Mouse (Mus musculus) monocyte, adult 5-6 weeks (primary cell): ENCODE data around the gene H2-Q4. TPM values are rescaled to one million over a fixed set of nuclear protein-coding genes. Genes with fewer than 3 reads are reported as not detected.
A peak's percentile ranks its signal among the peaks of the same experiment; 100 is the strongest.
"Not testable (repeated sequence)": the region's sequence is repeated elsewhere in the genome, so short reads cannot be mapped to it uniquely, and the experiment has no call there.

Experiments
- ATAC-seq: fragments of 153-309, 156-312 bp; replicated peaks from 2 replicates; pipeline ENCODE4 v1.8.0; 2017; ENCODE audit warnings: mild to moderate bottlenecking; ENCODE audit not compliant: low TSS enrichment, insufficient number of reproducible peaks, severe bottlenecking, poor library complexity, low FRiP score
- total RNA-seq: library from RNA; stranded (forward); fragments of 200-1000, 200-491, 200-594 nt; gene quantifications from 3 replicates; pipeline ENCODE4 v1.2.3, GENCODE M21; 2017

H2-Q4 gene
- total RNA-seq, 1 experiment from 2014 or later = 177 TPM

DNA sequence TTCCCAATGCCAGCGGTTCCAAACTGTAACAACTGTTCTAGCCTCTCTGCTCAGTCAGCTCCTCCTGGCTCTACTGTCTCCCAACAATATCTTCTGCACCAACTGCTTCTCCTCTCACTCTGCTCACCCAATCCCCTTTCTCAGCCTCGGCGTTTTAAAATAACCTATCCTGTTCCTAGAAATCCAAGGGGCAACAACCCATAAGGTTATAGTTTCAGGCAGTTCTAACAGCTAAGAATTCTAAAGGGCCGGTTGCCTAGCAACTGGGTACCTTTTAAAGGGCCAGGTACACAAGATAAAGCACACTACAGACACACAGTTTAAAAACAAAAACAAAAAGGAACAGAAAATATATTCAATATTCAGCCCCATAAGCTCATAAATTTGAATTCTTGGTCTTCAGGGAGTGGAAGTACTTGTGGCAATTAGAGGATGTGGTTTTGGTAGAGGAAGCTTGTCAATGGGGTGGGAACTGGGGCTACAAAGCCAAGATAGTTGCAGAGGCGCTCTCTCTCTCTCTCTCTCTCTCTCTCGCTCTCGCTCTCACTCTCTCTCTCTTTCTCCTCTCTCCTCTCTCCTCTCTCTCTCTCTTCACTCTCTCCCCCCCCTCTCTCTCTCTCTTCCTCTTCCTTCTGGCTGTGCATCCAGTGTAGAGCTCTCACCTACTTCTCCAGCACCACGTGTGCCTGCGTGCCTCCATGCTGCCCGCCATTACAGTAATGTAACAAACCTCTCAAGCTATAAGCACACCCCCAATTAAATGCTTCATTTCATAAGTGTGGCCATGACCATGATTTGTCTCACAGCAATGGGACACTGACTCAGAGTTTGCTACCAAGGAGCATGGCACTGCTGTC, 36.1 kb downstream of the H2-Q4 start:
- peak; percentile 78 for ATAC-seq

DNA sequence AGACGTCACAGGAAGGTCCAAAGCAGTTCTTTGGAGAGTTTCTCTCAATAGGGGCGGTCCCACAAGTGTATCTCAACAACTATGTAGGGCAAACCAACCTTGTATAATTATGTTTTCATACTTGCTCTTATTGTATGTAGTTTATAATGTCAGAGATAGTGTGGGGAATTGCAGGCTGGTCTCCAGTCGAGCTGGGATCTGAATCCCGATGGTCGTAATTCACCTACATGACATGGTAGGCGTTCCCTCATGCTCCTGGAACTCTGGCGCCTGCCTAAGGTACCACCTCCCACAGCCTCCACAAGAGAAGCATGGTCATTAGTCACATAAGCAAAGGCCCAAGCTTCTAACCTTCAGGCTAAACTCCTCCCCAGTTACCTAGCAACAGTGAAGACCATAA, 39.4 kb downstream of the H2-Q4 start:
- no peak for ATAC-seq

DNA sequence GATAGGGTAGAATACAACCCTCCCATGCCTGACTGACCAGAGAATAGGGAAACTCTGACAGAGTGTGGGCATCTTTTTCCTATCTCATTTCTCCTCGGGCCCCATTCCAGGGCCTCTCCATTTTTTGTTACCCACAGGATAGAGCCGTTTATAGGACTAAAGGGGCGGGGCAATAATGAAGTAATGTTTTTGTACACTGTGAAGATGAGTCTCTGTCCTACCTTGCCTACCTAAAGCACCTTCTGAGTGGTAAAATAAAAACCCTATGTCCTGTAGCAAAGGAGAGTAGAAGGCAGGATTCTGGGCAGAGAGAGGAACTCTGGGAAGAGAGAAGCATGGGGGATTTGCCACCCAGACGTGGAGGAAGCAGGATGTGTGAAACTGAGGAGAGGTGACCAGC, 40.1 kb downstream of the H2-Q4 start:
- ATAC-seq = not testable (repeated sequence)

DNA sequence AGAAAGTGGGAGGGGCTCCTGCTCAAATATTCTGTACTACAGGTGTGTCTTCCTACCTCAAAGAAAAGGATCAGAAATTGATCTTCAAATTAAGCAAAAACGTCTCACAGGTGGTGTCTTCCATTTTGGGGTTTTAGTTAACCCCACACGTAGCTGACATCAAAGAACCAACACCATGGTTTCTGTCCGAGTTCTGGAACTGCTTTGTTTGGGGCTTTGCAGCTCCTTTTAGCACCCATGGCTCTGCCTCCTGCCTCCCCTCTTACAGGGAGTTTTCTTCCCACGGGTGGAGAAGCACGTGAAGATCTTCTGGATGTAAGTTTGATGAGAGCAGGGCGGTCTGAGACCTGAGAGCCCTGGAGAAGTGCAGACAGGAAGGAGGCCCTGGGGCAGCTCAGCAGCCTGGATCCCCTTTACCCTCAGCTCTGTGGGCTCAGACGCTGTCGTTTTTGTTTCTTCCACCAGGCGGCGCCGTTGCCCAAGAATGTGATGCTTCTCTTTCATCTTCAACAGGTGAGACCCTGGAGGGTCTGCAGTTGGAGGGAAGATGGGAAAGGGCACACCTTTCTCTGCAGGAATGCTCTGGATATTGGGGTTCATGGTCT, 40.9 kb downstream of the H2-Q4 start:
- not testable (repeated sequence) for ATAC-seq

DNA sequence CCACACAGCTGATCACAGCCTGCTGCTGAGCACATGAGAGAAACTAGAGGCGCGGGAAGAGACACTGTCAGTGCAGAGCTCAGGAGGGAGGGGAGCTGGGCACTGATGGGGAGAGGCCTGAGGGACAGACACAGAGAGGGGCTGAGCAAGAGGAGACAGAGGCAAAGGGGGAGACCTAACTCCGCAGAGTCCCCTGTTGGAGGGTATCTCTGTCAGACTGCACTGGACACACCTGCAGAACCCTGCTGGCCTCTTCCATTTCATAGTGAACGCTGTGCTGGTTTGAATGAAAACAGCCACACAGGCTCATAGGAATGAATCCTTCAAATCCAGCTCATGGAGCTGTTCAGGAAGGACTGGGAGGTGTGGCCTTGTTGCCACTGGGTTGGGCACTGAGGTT, 41.9 kb downstream of the H2-Q4 start:
- not testable (repeated sequence) for ATAC-seq

DNA sequence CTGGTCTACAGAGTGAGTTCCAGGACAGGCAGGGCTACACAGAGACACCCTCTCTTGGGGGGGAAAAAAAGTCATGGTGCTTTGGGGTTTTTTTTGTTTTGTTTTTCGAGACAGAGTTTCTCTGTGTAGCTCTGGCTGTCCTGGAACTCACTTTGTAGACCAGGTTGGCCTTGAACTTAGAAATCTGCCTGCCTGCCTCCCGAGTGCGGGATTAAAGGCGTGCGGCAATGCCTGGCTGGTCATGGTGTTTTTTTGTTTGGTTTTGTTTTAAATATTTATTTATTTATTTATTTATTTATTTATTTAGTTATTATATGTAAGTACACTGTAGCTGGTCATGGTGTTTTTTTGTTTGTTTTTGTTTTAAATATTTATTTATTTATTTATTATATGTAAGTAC, 42.9 kb downstream of the H2-Q4 start:
- not testable (repeated sequence) for ATAC-seq

DNA sequence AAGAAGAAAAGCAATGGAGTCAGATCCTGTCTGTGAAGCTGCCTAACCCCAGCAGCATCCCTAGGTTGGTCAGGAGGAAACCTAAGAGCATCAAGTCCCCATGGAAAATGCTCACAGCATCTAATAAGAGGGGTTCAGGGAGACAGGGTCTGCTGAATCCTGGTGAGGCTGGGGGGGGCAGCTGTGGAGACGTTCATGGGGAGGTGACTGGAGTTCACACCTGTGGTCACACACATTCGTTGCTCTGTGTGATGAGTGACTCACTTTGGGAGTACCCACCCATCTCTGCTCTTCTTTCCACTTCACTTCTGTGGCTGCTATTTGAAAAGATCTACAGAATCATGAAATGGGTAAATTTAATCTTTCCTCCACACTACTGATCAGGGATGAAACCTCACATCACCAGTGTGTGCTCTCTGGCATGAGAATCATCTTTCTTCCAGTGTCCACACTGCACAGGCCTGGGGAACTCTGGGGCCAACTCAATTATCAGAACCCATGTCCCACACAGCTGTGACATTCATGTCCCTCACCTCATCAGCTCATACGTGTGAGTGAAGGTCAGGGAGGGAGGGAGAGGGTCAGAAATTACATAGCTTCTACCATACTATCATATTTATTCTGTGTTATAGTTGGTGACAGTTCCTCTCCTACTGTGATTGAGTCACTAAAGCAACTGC, 43.9 kb downstream of the H2-Q4 start:
- not testable (repeated sequence) for ATAC-seq

DNA sequence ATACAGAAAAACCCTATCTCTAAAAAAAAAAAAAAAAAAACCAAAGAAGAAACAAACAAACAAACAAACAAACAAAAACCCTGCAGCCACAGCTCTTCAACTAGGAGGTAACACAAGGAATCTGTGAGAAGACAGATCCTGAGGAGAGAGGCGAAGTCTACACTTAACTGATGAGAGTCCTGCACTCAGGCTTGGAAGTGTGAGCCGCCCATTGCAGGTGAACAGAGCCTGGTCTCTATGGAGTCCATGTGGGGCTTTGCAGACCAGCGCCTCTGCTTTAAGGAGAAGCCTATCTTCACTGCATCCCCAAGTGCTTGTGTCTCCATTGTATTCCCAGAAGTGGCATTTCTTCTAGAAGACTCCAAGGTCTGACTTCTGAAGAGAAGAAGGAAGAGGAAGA, 44.7 kb downstream of the H2-Q4 start:
- ATAC-seq = not testable (repeated sequence)

DNA sequence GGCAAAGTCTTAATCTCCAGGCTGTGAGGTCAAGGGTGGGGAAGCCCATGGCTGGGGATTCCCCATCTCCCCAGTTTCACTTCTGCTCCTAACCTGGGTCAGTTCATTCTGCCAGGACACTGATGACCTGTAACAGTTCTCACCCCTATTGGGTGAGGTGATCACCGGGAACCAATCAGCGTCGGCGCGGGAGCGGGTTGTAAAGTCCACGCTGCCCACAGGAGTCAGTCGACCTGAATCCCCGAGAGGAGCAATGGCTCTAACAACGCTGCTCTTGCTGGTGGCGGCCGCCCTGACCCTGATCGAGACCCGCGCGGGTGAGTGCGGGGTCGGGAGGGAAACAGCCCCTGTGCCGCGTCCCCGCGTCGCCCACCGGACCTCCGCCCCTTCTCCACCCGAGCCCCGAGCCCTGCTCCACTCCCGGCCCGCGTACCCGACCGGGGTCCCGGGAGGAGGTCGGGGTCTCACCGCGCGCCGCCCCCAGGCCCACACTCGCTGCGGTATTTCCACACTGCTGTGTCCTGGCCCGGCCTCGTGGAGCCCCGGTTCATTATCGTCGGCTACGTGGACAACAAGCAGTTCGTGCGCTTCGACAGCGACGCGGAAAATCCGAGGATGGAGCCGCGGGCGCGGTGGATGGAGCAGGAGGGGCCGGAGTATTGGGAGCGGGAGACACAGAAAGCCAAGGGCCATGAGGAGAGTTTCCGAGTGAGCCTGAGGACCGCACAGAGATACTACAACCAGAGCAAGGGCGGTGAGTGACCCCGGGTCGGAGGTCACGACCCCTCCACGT, 45.4 kb downstream of the H2-Q4 start, which contains the start of gene H2-Q6:
Gene H2-Q6, plus strand, starts transcription at position 227 of the 793 bp plus-strand sequence.
- peak; percentile 93 for ATAC-seq

DNA sequence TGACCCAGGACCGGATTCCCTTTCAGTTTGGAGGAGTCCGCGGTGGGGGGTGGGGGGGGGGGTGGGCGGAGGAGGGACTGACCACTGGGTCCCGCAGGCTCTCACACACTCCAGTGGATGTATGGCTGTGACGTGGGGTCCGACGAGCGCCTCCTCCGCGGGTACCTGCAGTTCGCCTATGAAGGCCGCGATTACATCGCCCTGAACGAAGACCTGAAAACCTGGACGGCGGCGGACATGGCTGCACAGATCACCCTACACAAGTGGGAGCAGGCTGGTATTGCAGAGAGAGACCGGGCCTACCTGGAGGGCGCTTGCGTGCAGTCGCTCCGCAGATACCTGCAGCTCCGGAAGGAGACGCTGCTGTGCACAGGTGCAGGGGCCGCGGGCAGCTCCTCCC, 46.1 kb downstream of the H2-Q4 start:
- not testable (repeated sequence) for ATAC-seq

DNA sequence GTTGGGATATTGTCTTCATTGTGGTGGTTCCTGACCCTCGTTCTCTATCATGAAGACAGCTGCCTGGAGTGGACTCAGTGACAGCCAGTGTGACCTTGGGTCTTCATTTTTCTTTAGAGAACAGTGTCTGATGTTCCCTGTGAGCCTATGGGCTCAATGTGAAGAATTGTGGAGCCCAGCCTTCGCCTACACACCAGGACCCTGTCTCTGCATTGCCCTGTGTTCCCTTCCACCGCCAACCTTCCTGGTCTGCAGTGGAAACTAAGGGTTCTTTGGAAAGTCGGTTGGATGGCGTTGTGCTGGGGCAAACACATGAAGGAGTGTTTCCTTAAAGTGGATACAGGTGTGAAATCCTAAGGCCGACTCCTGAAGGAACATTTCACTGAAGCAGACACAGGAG, 49.5 kb downstream of the H2-Q4 start:
- not testable (repeated sequence) for ATAC-seq

DNA sequence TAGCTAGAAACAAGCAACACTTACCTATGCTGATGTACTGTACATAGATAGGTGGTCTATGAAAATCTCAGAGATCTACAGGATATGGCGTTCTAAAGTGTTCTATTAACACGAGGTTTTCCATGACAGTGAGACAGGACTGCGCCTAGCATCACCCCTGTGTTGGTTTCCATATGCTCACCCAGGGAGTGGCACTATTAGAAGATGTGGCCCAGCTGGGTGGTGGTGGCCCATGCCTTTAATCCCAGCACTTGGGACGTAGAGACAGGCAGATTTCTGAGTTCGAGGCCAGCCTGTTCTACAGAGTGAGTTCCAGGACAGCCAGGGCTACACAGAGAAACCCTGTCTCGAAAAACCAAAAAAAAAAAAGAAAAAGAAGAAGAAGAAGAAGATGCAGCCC, 51.3 kb downstream of the H2-Q4 start:
- ATAC-seq = not testable (repeated sequence)

DNA sequence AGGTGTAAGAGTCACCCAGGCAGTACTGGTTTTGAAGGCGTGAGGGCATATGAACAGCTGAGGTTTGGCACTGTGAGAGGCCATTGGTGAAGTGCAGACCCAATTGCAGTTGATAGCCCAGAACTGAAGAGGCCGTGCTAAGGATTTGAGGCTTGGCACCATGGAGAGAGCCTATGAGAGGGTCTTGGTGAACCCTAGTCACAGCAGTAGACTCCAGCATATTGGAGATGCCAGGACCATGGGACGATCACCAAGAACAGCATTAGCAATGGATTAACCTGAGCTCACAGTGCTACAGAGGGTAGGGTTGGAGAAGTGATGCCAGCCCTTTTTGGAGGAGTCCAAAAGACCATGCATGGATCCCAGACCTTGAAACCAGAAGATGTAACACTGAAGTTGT, 52.8 kb downstream of the H2-Q4 start:
- ATAC-seq = not testable (repeated sequence)

DNA sequence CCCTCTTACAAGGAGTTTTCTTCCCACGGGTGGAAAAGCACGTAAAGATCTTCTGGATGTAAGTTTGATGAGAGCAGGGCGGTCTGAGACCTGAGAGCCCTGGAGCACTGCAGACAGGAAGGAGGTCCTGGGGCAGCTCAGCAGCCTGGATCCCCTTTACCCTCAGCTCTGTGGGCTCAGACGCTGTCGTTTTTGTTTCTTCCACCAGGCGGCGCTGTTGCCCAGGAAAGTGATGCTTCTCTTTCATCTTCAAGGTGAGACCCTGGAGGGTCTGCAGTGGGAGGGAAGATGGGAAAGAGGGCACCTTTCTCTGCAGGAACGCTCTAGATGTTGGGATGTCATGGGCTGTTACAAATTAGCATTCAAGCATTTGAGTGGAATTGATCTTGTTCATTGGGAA, 55.4 kb downstream of the H2-Q4 start:
- ATAC-seq = not testable (repeated sequence)

Other genes starting within 250 kb of the H2-Q4 start
- gene Apom, start 247.6 kb upstream of the H2-Q4 start, total RNA-seq = 1.4 TPM in 1 of 3 replicates, not detected in the others
- 72.4 to 192 TPM (median 104 TPM) in 3 replicates for gene Bag6, start 244.4 kb upstream of the H2-Q4 start, total RNA-seq
- 21.3 to 57.6 TPM (median 32.1 TPM) in 3 replicates for gene Prrc2a, start 214.7 kb upstream of the H2-Q4 start, total RNA-seq
- 20.7 to 64.8 TPM (median 31.9 TPM) in 3 replicates for gene Aif1, start 203.5 kb upstream of the H2-Q4 start, total RNA-seq
- gene Lst1, start 191.2 kb upstream of the H2-Q4 start, total RNA-seq = 763 to 1,006 TPM (median 964 TPM) in 3 replicates
- gene Ltb, start 185.2 kb upstream of the H2-Q4 start, total RNA-seq = 38.1 to 48.1 TPM (median 38.4 TPM) in 3 replicates
- 37.0 to 62.7 TPM (median 38.1 TPM) in 3 replicates for gene Tnf, start 177.6 kb upstream of the H2-Q4 start, total RNA-seq
- gene Lta, start 174.3 kb upstream of the H2-Q4 start, total RNA-seq = 1.7 TPM in 1 of 3 replicates, not detected in the others
- gene Gm16181, start 158.8 kb upstream of the H2-Q4 start, total RNA-seq = 0.64 to 2.9 TPM (median 2.7 TPM) in 3 replicates
- 1.4 to 6.5 TPM (median 2.6 TPM) in 3 replicates for gene Atp6v1g2, start 146.0 kb upstream of the H2-Q4 start, total RNA-seq
- 3.6 to 10.9 TPM (median 5.1 TPM) in 3 replicates for gene Nfkbil1, start 143.8 kb upstream of the H2-Q4 start, total RNA-seq
- 98.8 to 141 TPM (median 101 TPM) in 3 replicates for gene Ddx39b, start 137.9 kb upstream of the H2-Q4 start, total RNA-seq
- 2,987 to 4,272 TPM (median 3,836 TPM) in 3 replicates for gene H2-D1, start 116.9 kb upstream of the H2-Q4 start, total RNA-seq
- 0.11 to 0.38 TPM in 2 of 3 replicates, not detected in the other for gene H2-Q1, start 59.2 kb upstream of the H2-Q4 start, total RNA-seq
- not detected in 3 replicates for gene H2-Q2, start 37.4 kb upstream of the H2-Q4 start, total RNA-seq
- gene H2-Q6, start 45.2 kb downstream of the H2-Q4 start, total RNA-seq = 235 to 503 TPM (median 268 TPM) in 3 replicates
- 209 to 404 TPM (median 224 TPM) in 3 replicates for gene H2-Q7, start 59.5 kb downstream of the H2-Q4 start, total RNA-seq
- 5.5 to 7.7 TPM (median 7.6 TPM) in 3 replicates for gene H2-Q10, start 90.5 kb downstream of the H2-Q4 start, total RNA-seq
- gene Pou5f1, start 126.4 kb downstream of the H2-Q4 start, total RNA-seq = 0.58 TPM in 1 of 3 replicates, not detected in the others
- gene Tcf19, start 137.2 kb downstream of the H2-Q4 start, total RNA-seq = 0.29 to 3.3 TPM (median 2.4 TPM) in 3 replicates
- gene Cchcr1, start 137.5 kb downstream of the H2-Q4 start, total RNA-seq = 1.7 to 6.7 TPM (median 2.5 TPM) in 3 replicates
- gene Psors1c2, start 153.6 kb downstream of the H2-Q4 start, total RNA-seq = not detected in 3 replicates
- not detected in 3 replicates for gene Cdsn, start 172.5 kb downstream of the H2-Q4 start, total RNA-seq
- gene 2300002M23Rik, start 187.8 kb downstream of the H2-Q4 start, total RNA-seq = not detected in 3 replicates
- not detected in 3 replicates for gene Sfta2, start 221.9 kb downstream of the H2-Q4 start, total RNA-seq
- gene Gm9573, start 247.0 kb downstream of the H2-Q4 start, total RNA-seq = not detected in 3 replicates